Mouse (Mus musculus) brain, embryonic 14.5 days (tissue): ENCODE measurements around the gene Sfmbt2.

Experiments used
- CTCF ChIP-seq: fragments of 200-500 bp; IDR thresholded peaks from 2 replicates; pipeline ENCODE4 v1.5.1; 2012; ENCODE audit warnings: inconsistent platforms, mild to moderate bottlenecking, moderate library complexity, borderline replicate concordance; ENCODE audit not compliant: insufficient read depth, insufficient read length; ENCODE audit errors: extremely low read depth
- POLR2A ChIP-seq: fragments of 200-500 bp; IDR thresholded peaks from 2 replicates; pipeline ENCODE4 v1.6.1; 2012; ENCODE audit warnings: mild to moderate bottlenecking, inconsistent platforms, borderline replicate concordance; ENCODE audit not compliant: poor library complexity, insufficient read depth, insufficient read length, severe bottlenecking; ENCODE audit errors: extremely low read depth

- TF ChIP-seq CTCF, result no peak
- TF ChIP-seq POLR2A, result no peak
Observed at GRCm38 (mm10) chr2:10334299-10334698, 36.0 kb upstream of the Sfmbt2 start.
